Mouse (Mus musculus): Measurements from ENCODE around the gene Arsg. TPM values are rescaled to one million over a fixed set of nuclear protein-coding genes. Genes with fewer than 3 reads are reported as not detected.

The Arsg gene
- polyA plus RNA-seq, 1 experiment, result 5.8 TPM

DNA sequence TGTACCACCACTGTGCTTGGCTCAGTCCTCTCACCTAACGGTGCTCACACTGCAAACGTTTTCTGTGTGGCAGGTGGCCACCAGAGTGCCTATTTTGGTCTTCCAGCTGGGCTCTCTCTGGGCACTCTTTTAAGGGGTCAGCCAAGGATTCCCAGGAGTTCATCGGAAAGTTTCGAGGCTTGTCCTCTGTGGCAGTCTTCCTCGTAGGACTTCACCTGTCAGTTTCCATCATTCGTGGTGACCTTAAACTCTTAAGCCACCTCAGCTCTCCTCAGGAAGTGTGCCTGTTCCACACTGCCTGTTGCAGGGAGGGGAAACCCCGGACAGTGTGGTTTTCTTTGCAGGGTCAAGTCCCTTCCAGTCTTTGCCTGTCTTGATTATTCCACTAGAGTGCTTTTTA, 96.6 kb downstream of the Arsg start:
- Histone ChIP-seq H3K27me3 (ENCODE audit: control insufficient read depth, insufficient read depth, low read length, poor library complexity, severe bottlenecking) (no peaks in the 10 kb centered on the region), H3K27ac (ENCODE audit: insufficient read depth, low read length) (no peak overlapping the region), H3K4me1 (ENCODE audit: control insufficient read depth, insufficient read depth, low read length) (no peaks in the 10 kb centered on the region), H3K9me3 (replicated peaks; ENCODE audit: control insufficient read depth, insufficient read depth, low read length, poor library complexity, severe bottlenecking) (no peaks in the 10 kb centered on the region), H3K36me3 (ENCODE audit: control insufficient read depth, insufficient read depth, low read length, poor library complexity, severe bottlenecking) (no peaks in the 10 kb centered on the region), H3K4me3 (ENCODE audit: low read depth, low read length) (no peak overlapping the region), H3K9ac (ENCODE audit: low read depth, poor library complexity, severe bottlenecking) (no peak overlapping the region)
- no peak for TF ChIP-seq POLR2A (IDR thresholded peaks at IDR 0.05; ENCODE audit: insufficient read depth, low read length)
- no peak for TF ChIP-seq CTCF (IDR thresholded peaks at IDR 0.05; ENCODE audit: low read depth, low read length)
- TF ChIP-seq EP300 (IDR thresholded peaks at IDR 0.05; ENCODE audit: insufficient read depth, low read depth, low read length), result no peak

DNA sequence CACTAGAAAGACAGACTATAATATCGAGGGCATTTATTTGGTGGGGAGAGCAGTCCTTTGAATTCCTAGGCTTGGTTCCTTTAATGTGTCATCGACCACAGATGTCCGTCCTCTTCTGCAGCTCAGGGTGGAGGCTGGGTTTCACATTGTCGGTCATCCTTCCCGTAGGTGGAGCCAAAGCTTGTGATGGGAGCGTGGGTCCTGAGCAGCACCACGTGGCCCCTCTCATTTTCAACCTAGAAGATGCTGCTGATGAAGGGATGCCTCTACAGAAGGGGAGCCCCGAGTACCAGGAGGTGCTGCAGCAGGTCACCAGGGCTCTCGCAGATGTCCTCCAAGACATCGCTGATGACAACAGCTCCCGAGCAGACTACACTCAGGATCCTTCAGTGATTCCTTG, 98.9 kb downstream of the Arsg start:
- TF ChIP-seq EP300 (IDR thresholded peaks at IDR 0.05; ENCODE audit: insufficient read depth, low read depth, low read length) (no peak), CTCF (IDR thresholded peaks at IDR 0.05; ENCODE audit: low read depth, low read length) (no peak), POLR2A (IDR thresholded peaks at IDR 0.05; ENCODE audit: insufficient read depth, low read length) (no peak)
- Histone ChIP-seq H3K4me3 (ENCODE audit: low read depth, low read length) (no peak overlapping the region), H3K27me3 (ENCODE audit: control insufficient read depth, insufficient read depth, low read length, poor library complexity, severe bottlenecking) (no peaks in the 10 kb centered on the region), H3K4me1 (ENCODE audit: control insufficient read depth, insufficient read depth, low read length) (no peaks in the 10 kb centered on the region), H3K9me3 (replicated peaks; ENCODE audit: control insufficient read depth, insufficient read depth, low read length, poor library complexity, severe bottlenecking) (no peaks in the 10 kb centered on the region), H3K27ac (ENCODE audit: insufficient read depth, low read length) (no peak overlapping the region), H3K36me3 (ENCODE audit: control insufficient read depth, insufficient read depth, low read length, poor library complexity, severe bottlenecking) (no peaks in the 10 kb centered on the region), H3K9ac (ENCODE audit: low read depth, poor library complexity, severe bottlenecking) (no peak overlapping the region)

DNA sequence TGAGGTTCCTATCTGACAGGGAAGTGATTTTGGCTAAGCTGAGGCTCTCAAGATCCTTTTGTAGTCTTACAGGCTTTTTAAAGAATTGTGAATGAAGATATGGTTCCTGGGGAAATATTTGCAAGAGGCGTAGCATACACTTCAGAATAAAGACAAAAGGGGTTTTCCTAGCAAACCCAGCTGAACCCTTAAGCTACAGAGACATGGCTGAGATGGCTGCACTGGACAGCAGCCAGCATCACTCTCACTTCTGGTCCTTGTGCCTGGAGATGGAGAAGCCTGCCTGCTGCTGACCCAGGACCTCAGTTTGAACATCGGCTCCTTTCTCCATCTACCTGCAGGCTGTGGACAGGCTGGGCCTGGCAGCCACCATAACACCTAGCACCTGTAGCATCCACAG, 101.4 kb downstream of the Arsg start:
- Histone ChIP-seq H3K36me3 (ENCODE audit: control insufficient read depth, insufficient read depth, low read length, poor library complexity, severe bottlenecking) (no peaks in the 10 kb centered on the region), H3K9me3 (replicated peaks; ENCODE audit: control insufficient read depth, insufficient read depth, low read length, poor library complexity, severe bottlenecking) (no peaks in the 10 kb centered on the region), H3K27me3 (ENCODE audit: control insufficient read depth, insufficient read depth, low read length, poor library complexity, severe bottlenecking) (no peaks in the 10 kb centered on the region), H3K4me1 (ENCODE audit: control insufficient read depth, insufficient read depth, low read length) (no peaks in the 10 kb centered on the region), H3K27ac (ENCODE audit: insufficient read depth, low read length) (no peak overlapping the region), H3K9ac (ENCODE audit: low read depth, poor library complexity, severe bottlenecking) (no peak overlapping the region), H3K4me3 (ENCODE audit: low read depth, low read length) (no peak overlapping the region)
- no peak for TF ChIP-seq EP300 (IDR thresholded peaks at IDR 0.05; ENCODE audit: insufficient read depth, low read depth, low read length)
- no peak for TF ChIP-seq POLR2A (IDR thresholded peaks at IDR 0.05; ENCODE audit: insufficient read depth, low read length)
- no peak for TF ChIP-seq CTCF (IDR thresholded peaks at IDR 0.05; ENCODE audit: low read depth, low read length)

DNA sequence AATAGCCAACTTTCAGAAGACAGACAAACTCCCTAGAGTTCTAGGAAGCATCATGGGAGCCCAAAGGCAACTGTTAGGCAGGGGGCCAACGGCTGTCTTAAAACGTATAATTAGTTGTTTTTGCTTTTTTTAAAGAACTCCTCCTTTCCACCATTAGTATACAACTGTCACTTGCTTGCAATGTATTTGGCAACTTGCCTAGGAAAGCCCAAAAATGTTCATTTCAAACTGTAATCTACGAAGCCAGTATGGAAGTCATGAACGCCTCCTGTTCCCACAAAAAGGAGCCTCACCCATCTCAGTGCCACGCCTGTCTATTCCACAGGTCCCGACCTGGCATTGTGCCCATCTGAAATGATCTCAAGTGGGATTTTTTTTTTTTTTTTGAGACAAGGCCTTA, 102.7 kb downstream of the Arsg start:
- Histone ChIP-seq H3K9me3 (replicated peaks; ENCODE audit: control insufficient read depth, insufficient read depth, low read length, poor library complexity, severe bottlenecking) (no peaks in the 10 kb centered on the region), H3K4me3 (ENCODE audit: low read depth, low read length) (no peak overlapping the region), H3K9ac (ENCODE audit: low read depth, poor library complexity, severe bottlenecking) (no peak overlapping the region), H3K27me3 (ENCODE audit: control insufficient read depth, insufficient read depth, low read length, poor library complexity, severe bottlenecking) (no peaks in the 10 kb centered on the region), H3K27ac (ENCODE audit: insufficient read depth, low read length) (no peak overlapping the region), H3K36me3 (ENCODE audit: control insufficient read depth, insufficient read depth, low read length, poor library complexity, severe bottlenecking) (no peaks in the 10 kb centered on the region), H3K4me1 (ENCODE audit: control insufficient read depth, insufficient read depth, low read length) (no peaks in the 10 kb centered on the region)
- TF ChIP-seq EP300 (IDR thresholded peaks at IDR 0.05; ENCODE audit: insufficient read depth, low read depth, low read length) (no peak), POLR2A (IDR thresholded peaks at IDR 0.05; ENCODE audit: insufficient read depth, low read length) (no peak), CTCF (IDR thresholded peaks at IDR 0.05; ENCODE audit: low read depth, low read length) (no peak)

DNA sequence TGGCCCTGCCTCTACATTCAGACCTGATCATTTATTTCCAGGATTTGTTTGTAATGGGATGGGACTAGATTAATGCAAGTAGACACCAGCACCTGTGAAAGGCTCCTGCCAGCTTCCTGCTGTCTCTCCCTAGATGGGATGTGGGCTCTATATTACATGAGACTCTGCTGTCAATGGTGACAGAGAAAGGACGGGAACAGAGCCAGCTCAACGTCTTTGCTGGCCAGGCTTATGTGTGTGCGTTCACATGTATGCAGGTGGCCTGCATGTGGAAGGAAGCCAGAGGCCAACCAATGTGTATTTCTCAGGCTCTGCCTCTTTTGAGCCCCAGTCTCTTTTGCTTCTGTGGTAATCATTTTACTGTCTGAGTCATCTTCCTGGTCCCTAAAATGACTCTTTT, 105.4 kb downstream of the Arsg start:
- Histone ChIP-seq H3K27ac (ENCODE audit: insufficient read depth, low read length) (no peak overlapping the region), H3K36me3 (ENCODE audit: control insufficient read depth, insufficient read depth, low read length, poor library complexity, severe bottlenecking) (no peaks in the 10 kb centered on the region), H3K9me3 (replicated peaks; ENCODE audit: control insufficient read depth, insufficient read depth, low read length, poor library complexity, severe bottlenecking) (no peaks in the 10 kb centered on the region), H3K4me1 (ENCODE audit: control insufficient read depth, insufficient read depth, low read length) (no peaks in the 10 kb centered on the region), H3K27me3 (ENCODE audit: control insufficient read depth, insufficient read depth, low read length, poor library complexity, severe bottlenecking) (no peaks in the 10 kb centered on the region), H3K4me3 (ENCODE audit: low read depth, low read length) (no peak overlapping the region), H3K9ac (ENCODE audit: low read depth, poor library complexity, severe bottlenecking) (no peak overlapping the region)
- no peak for TF ChIP-seq POLR2A (IDR thresholded peaks at IDR 0.05; ENCODE audit: insufficient read depth, low read length)
- no peak for TF ChIP-seq EP300 (IDR thresholded peaks at IDR 0.05; ENCODE audit: insufficient read depth, low read depth, low read length)
- TF ChIP-seq CTCF (IDR thresholded peaks at IDR 0.05; ENCODE audit: low read depth, low read length), result no peak

DNA sequence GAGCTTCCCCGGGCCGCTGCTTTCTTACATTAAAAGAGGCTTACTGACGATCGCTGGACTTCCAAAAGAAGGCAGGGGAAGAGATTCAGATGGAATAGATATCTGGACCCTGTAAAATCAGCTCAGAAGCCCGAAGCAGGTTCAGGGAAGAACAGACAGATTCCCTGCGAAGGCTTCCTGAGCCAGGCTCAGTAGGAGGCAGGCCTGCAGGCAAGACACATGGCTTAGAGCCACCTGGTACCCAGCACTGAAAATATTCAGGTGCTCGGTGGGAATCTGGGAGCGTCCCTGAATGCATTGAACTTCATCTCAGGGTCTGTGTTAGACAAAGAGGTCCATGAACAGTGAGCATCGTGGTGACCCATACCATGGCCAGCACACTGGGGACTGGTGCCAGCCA, 106.8 kb downstream of the Arsg start:
- no peak overlapping the region for H3K9ac ChIP-seq (ENCODE audit: low read depth, poor library complexity, severe bottlenecking)
- H3K36me3 ChIP-seq (ENCODE audit: control insufficient read depth, insufficient read depth, low read length, poor library complexity, severe bottlenecking), result no peaks in the 10 kb centered on the region
- no peaks in the 10 kb centered on the region for H3K27me3 ChIP-seq (ENCODE audit: control insufficient read depth, insufficient read depth, low read length, poor library complexity, severe bottlenecking)
- H3K4me3 ChIP-seq (ENCODE audit: low read depth, low read length), result no peak overlapping the region
- no peaks in the 10 kb centered on the region for H3K9me3 ChIP-seq (replicated peaks; ENCODE audit: control insufficient read depth, insufficient read depth, low read length, poor library complexity, severe bottlenecking)
- no peaks in the 10 kb centered on the region for H3K4me1 ChIP-seq (ENCODE audit: control insufficient read depth, insufficient read depth, low read length)
- H3K27ac ChIP-seq (ENCODE audit: insufficient read depth, low read length), result no peak overlapping the region
- TF ChIP-seq CTCF (IDR thresholded peaks at IDR 0.05; ENCODE audit: low read depth, low read length) (no peak), EP300 (IDR thresholded peaks at IDR 0.05; ENCODE audit: insufficient read depth, low read depth, low read length) (no peak), POLR2A (IDR thresholded peaks at IDR 0.05; ENCODE audit: insufficient read depth, low read length) (no peak)

Measured in ES-Bruce4 (cell line).